Mouse (Mus musculus) layer of hippocampus, postnatal 36 days (tissue): Measurements from ENCODE around the gene Cntfr. TPM values are rescaled to one million over a fixed set of nuclear protein-coding genes. Genes with fewer than 3 reads are reported as not detected.

Experiments used
- DNase-seq, 2 experiments: peaks; one replicate each; pipeline ENCODE4 v3.0.0; 2022
- total RNA-seq, 2 experiments: library from RNA; stranded (reverse); gene quantifications; 2 replicates each; pipeline ENCODE4 v1.2.3; 2021

Gene Cntfr
- total RNA-seq, 2 experiments from 2014 or later = 90.8 to 97.6 TPM

DNA sequence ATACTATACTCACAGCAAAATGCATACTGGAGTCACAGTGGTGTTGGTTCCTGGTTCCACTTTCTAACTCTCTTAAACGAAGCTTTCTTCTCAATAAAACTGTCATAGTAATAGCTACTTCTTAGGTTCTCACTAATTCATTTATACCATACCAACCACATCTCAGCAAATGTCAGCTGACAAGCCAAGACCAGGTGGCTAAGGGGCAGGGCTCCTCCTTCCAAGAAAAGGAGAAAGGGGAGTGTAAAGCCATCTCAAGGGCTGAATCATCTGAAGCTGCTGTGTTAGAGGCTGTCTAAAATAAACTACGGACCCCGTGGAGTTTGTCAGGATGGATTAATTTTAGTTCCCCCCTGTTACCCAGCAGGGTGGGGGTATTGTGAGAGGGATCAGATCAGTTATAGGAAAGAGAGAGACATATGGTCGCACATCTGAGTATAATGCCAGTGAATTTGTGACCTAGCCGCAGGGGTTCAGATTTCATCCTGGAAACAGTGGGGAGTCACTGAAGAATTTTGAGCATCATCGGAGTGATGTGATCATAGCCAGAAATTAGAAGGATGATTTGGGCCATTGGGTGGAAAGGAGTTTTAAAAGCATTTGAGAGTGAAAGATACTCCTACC lies 55.6 kb downstream of the Cntfr start:
- DNase-seq = no peak

DNA sequence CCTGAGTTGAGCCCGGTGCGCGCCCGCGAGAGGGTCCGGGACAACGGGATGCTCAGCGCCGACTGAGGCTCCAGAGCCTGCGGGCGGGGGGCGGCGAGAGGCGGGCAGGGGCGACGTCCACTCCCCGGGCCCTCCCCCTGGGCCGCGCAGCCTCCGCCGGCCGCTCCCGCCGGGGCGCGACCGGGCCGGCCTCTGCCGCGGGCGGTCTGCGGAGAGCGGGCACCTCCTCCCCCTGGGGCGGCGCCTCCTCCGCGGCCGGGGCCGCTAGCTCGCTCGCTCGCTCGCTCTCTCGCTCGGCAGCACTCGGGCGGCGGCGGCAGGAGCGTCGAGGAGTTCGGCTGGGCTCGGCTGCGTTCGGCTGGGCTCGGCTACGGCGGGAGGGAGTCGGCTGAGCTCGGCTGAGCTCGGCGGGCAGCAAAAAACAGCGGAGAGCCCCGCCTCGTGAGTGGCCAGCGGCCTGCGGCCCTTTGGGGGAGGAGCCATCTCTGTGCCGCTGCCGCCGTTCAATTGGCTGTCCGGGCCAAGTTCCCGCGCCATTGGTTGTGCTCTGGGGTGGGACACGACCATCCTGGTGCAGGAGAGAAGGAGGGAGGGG lies 56.9 kb downstream of the Cntfr start, which contains the start of gene Enho:
TSS of gene Enho (minus strand) at position 412 of the 595 bp plus-strand sequence.
- peak; percentile 93 to 94 for DNase-seq

DNA sequence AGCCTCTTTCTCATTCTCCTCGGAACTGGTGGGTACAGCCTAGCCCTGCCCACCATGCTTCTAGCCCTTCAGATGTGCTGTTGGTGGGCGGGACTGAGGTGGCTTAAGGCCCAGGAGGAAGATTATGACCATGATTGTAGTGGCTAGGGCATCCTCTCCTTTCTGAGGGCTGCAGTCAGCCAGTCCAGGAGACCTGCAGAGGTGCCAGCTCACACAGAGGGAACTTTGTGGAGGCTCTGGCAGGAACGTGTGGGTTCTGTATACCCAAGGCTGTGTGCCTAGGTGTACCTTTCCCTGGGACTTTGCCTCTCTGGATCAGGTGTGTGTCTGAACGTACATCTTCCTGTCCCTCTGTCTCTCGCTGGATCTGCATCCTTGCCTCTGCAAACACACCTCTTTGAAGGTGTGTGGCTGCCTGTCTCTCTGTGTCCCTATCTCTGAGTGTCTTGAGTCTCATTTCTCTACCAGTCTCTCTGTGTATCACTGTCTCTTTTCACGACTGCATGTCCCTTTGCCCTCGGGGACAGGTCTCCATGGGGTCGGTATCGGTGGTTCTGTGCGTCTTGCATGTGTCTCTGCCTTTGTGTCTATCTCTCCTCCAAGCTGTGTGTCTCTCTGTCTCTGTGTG lies 57.6 kb downstream of the Cntfr start:
- no peak for DNase-seq

DNA sequence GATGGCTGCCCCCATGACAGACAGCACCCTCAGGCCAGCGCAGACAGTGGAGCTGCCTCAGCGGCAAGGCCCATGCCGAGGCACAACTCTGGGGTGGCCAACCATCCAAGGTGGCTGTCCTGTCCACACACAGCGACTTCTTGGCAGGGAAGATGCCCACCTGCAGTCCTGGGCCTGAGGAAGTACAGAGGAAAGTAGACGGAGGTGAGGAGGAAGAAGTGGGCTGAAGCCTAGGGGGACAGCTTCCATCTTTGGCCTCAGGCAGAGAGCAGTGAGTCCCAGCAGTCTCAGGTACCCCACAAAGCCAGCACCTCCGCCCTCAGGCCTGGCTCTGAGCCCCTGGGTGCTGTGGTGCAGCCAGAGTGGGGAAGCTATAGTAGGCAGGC lies 58.1 kb downstream of the Cntfr start:
- no peak for DNase-seq

GRCm38 (mm10) chr4:41638186-41638731 lies 58.6 kb downstream of the Cntfr start:
- no peak for DNase-seq

DNA sequence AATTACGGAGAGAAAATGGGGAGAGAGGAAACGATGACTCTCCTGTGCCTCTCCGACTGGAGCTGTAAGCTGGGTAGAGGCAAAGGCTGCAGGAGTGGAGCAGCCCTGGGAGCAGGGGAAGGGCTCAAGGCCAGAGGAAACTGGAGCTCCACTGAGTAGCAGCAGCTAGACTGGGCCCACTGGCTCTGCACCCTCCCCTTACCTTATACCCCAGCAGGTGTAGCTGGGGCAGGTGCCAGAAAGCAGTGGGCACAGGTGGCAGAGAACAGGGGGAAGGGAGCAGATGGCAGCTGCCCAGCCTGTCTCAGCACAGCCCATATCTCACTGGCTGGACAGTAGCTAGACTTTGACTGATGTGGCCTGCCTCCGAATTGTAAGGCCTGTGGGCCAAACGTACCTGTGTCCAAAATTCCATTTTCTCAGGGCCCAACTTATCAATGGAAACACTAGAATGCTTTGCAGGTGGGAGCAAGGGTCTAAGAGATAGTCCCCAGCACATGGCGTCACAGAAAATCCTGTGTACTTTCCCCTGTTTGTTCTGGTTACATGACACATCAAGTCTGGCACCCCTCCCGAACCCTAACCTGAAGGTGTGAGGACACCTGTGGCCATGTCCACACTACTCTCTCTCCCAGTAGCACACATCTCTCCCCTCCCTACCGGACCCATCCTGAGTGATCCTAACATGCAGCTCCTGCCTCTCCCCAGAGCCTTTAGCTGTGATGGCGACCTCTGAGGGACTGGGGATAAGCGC lies 59.8 kb downstream of the Cntfr start:
- DNase-seq = no peak

DNA sequence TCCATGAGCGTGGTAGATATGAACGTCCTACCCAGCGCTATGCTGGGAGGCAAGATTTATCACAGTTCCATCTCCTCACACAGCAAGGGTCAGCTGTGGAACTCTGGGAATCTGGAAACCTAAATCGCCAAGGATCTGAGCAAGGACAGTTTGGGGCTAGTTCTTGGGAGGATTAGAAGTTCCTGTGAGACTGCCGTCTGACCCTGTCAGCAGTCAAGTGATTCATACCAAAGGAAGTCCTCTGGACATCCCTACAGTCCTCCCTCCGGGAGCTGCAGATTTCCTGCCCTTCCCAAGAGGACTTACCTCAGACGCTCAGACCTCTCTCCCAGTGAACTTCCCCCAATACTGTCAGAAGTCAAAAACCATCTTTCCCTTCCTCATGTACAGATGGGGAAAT lies 60.5 kb downstream of the Cntfr start:
- DNase-seq = no peak

- DNase-seq = no peak
Observed at GRCm38 (mm10) chr4:41635906-41636305, 61.0 kb downstream of the Cntfr start.

DNA sequence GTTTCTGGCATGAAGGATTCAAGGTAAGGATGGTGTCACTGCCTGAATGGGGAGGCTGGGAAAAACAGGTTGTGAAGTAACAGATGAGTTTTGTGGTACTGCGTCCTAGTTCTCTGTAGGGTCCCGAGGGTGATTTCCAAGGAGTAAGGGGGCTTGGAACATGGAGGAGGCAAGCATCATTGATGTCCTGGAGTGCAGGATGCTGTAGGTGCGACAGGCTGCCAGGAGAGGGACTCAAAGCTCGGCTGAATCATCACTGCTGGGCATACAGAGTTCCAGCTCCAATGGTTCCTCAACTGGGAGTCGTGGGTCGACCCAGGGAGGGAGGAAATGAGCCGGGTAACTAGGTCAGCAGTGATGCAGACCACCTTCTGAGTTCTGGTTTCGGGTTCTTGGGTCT lies 61.7 kb downstream of the Cntfr start:
- DNase-seq = no peak

DNA sequence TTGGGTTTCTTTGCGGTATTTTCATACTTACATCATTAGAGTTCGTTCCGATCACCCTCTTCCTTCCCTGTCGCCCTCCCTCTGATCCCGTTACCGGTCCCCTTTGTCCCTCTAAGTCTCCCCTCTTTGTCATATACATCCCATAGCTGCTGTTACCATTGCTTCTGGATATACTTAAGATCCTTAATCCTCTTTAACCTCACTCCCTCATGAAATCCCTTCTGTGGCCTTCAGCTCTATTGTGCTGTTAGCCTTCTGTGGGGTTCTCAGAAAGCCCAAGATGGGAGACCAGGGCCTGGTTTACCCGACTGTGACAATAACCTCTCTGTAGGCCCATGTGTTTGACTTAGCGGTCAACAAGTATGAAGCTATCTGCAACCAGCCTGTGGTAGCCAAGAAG lies 62.3 kb downstream of the Cntfr start:
- no peak for DNase-seq

- DNase-seq = no peak
Observed at GRCm38 (mm10) chr4:41633001-41633400, 63.9 kb downstream of the Cntfr start.

DNA sequence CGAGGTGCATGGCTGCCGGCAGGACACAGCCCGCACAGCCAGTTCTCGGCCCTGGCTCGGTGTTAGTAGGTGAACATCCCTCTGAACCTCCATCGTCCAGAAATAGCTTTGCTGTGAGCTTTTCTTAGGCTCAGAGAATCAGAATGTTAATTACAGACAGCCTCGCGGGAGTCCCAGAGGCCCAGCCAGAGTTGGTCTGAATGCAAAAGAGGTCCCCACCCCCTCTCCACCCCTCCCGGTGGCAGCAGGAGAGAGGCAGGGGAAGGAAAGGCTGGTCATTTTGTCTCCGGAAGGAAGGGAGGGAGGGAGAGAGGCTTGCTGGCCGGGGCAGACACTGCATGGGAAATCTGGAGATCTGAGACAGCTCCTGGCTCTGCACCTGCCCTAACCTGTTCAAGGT lies 65.5 kb downstream of the Cntfr start:
- DNase-seq = peak; percentile 41 to 55

DNA sequence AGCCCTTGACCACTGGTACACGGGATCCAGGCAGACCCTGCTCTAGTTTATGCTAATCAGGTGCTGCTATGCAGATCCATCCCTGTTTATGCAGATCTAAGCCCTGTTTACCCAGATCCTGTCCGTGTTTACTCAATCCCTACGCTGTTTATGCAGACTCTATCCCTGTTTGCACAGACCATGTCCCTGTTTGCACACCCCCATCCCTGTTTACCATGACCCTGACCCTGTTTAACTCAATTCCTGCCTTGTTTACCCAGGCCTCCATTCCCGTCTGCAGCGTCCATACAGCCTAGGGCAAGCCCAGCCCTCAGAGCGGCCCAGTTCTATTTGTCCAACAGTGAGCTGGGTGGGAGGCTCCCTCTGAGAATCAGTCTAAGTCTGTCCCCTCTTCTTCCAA lies 66.7 kb downstream of the Cntfr start:
- no peak for DNase-seq

DNA sequence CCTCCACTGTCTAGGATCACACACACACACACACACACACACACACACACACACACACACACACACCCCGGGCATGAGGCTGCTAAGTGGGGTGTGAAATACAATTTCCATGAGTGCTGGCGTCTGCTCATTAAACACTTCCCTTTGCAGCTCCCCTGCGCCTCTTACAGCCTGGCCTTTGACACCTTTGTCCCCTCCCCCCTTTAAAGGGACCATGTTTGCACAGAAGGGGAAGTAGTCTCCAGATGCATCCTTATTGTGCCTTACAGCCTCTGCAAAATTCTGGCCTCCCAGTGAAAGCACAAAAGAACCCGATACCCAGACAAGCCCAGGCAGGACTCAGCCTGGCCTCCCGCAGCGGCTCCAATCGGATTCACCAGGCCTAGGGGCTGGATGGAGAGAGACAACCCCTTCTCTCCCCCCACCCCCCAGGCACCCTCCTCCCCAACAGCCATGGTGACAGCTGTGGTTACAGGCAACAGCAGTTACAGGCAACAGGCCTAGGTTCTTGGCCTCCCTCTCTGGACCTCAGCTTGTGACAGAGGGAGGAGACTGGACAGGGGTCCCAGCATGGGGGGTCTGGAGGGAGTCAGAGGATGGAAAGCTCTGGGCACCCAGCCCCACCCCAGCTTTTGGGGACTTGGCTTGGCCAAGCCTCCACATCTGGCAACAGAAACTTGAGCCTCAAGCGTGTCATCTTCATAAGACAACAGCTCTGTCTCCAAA lies 68.5 kb downstream of the Cntfr start:
- no peak for DNase-seq

DNA sequence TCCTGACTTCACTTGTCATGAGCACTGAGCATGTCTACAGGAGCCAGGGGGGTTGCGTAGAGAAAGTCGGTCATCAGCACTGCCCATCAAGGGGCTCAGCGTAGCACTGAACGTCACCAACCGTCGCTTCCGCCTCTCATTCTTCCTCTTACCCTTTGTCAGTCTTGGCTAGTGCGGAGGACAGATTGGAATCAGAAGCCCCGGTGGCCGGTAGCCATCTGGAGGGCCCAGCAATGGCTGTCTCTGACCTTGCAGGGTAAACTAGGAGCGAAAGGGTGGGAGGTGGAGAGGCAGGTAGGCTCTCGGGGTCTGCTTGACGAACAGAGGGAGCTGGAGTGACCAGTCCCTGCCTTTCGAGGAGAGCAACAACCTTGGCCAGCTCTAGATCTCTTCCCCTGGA lies 74.8 kb downstream of the Cntfr start:
- no peak for DNase-seq

DNA sequence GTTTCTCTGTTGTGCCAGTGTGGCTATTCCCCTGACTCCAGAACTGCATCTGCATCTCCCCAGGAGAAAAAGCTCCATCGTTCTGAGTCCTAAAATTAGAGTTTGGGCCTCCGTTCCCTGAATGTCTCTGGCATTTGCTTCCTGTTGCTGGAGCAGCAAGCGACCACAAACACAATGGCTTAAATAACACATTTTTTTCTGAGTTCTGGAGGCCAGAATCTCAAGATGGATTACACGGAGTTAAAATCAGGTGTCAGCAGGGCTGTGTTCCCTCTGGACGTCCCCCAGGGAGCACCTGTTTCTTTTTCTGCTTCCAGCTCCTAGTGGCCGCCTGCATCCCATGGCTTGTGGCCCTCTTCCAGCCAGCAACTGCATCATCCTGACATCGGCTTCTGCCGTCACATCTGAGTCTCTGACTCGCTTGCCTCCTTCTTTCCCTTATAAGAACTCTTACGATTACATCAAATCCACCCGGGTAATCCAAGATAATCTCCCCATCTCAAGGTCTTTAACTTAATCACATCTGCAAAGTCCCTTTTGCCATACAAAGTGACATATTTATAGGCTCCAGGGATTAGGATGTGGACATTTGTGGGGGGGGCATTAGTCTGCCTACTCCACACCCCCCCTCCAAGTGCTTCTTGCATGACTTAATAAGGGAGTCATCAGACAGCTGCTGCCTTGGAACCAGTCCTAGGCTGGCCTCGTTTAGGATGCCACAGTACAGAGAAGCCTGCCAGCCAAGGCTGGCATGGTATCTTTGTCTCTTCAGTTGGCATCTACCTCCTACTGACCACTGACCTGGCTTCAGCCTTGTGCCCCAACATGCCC lies 77.8 kb downstream of the Cntfr start:
- DNase-seq = peak in 1 of 2 experiments; percentile 48

- DNase-seq = peak; percentile 82 to 86
Observed at GRCm38 (mm10) chr4:41615661-41616599, 81.0 kb downstream of the Cntfr start.

- peak; percentile 78 to 84 for DNase-seq
Observed at GRCm38 (mm10) chr4:41614156-41614555, 82.7 kb downstream of the Cntfr start.

DNA sequence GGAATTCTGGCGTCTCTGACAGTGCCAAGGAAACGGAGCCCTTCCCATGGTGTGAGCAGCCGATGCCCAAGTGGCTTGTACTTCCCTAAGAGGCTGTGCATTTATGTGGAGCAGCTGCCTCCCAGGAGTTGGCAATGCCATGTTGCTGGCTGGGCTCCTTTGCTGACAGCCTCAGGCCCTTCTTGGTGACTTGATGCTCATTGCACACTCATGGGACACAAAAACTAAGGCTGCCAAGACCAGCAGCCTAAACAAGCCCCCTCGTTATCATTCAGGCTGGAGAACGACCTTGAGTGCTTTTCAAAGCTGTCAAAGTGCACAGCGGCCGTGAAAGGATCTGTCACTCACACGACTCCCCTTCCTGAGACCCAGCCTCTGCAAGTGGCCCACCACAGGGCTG lies 84.7 kb downstream of the Cntfr start:
- no peak for DNase-seq

- no peak for DNase-seq
Observed at GRCm38 (mm10) chr4:41610594-41610980, 86.3 kb downstream of the Cntfr start.
